Mouse (Mus musculus): ENCODE results near the gene D630045J12Rik. TPM values are rescaled to one million over a fixed set of nuclear protein-coding genes. Genes with fewer than 3 reads are reported as not detected.

The D630045J12Rik gene
- polyA plus RNA-seq, 2 experiments = 0.10 to 0.31 TPM

DNA sequence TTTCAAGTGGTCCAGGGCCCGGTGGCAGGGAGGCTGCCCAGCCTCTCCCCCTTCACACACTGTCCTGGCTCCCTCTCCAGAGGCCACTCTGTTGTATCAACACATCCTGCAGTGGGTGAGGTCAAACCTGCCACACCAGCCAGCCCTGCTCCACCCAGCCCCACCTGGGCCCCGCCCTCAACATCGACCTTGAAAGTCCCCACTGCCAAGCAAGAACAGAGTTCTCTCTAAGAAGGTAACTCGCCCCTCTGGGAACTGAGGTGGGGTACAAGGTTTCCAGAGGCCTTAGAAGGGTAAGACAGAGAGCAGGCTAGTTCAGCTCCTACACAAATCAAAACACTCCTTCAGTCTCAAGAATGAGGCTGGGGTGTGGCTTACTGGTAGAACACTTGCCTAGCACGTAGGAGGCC lies 156.8 kb downstream of the D630045J12Rik start:
- 26% methylated on average over 5 of the region's 5 CpGs for WGBS (ENCODE audit: insufficient replicate concordance)
- ATAC-seq (ENCODE audit: insufficient read depth) (no peak), DNase-seq (ENCODE audit: low read depth in 3 of 3, low spot score in 3 of 3) (no peak)
- no peak overlapping the region for H3K9ac ChIP-seq (replicated peaks)
- no peaks in the 10 kb centered on the region for H3K27me3 ChIP-seq (ENCODE audit: control insufficient read depth, insufficient read depth, low read length)
- H3K36me3 ChIP-seq (replicated peaks; ENCODE audit: control insufficient read depth, insufficient read depth, low read depth) = no peaks in the 10 kb centered on the region
- no peaks in the 10 kb centered on the region for H3K4me1 ChIP-seq (replicated peaks; ENCODE audit: control insufficient read depth in 2 of 2, insufficient read depth in 2 of 2, low read length in 1 of 2)
- no peak overlapping the region for H3K4me3 ChIP-seq (ENCODE audit: insufficient read depth in 1 of 2, low read depth in 2 of 2, low read length in 2 of 2)
- no peak for TF ChIP-seq EP300 (IDR thresholded peaks at IDR 0.05; ENCODE audit: low read depth)
- TF ChIP-seq CTCF (IDR thresholded peaks at IDR 0.05; ENCODE audit: low read depth) = no peak
- H3K27ac ChIP-seq = no peak overlapping the region
- H3K9me3 ChIP-seq (ENCODE audit: control insufficient read depth, low read length) = no peaks in the 10 kb centered on the region
- no peak overlapping the region for H3K4me2 ChIP-seq (ENCODE audit: low read depth)

DNA sequence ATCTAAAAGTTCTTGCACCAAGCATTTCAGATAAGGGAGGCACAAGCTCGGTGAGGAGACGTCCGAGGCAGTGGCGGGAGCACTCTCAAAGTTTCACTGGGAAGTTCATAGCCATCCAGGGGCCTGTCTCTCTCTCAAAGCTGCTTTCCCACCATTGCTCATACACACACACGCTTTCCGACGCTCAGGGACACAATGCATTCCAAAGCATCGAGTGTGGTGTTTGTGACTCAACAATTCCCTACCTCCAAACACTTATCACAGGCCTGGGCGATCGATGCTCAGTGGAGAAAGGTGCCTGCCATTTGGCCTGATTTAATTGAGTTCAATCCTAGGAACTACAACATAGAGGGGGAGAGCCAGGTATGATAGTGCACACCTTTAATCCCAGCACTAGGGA lies 159.1 kb downstream of the D630045J12Rik start:
- no peak overlapping the region for H3K27ac ChIP-seq
- no peaks in the 10 kb centered on the region for H3K36me3 ChIP-seq (replicated peaks; ENCODE audit: control insufficient read depth, insufficient read depth, low read depth)
- ATAC-seq (ENCODE audit: insufficient read depth) (no peak), DNase-seq (ENCODE audit: low read depth in 3 of 3, low spot score in 3 of 3) (no peak)
- H3K4me1 ChIP-seq (replicated peaks; ENCODE audit: control insufficient read depth in 2 of 2, insufficient read depth in 2 of 2, low read length in 1 of 2) = no peaks in the 10 kb centered on the region
- H3K4me3 ChIP-seq (ENCODE audit: insufficient read depth in 1 of 2, low read depth in 2 of 2, low read length in 2 of 2) = no peak overlapping the region
- no peaks in the 10 kb centered on the region for H3K9me3 ChIP-seq (ENCODE audit: control insufficient read depth, low read length)
- no peaks in the 10 kb centered on the region for H3K27me3 ChIP-seq (ENCODE audit: control insufficient read depth, insufficient read depth, low read length)
- TF ChIP-seq EP300 (IDR thresholded peaks at IDR 0.05; ENCODE audit: low read depth) = no peak
- no peak for TF ChIP-seq CTCF (IDR thresholded peaks at IDR 0.05; ENCODE audit: low read depth)
- WGBS (ENCODE audit: insufficient replicate concordance) = 69% methylated on average over 10 of the region's 10 CpGs
- H3K4me2 ChIP-seq (ENCODE audit: low read depth) = no peak overlapping the region
- no peak overlapping the region for H3K9ac ChIP-seq (replicated peaks)

DNA sequence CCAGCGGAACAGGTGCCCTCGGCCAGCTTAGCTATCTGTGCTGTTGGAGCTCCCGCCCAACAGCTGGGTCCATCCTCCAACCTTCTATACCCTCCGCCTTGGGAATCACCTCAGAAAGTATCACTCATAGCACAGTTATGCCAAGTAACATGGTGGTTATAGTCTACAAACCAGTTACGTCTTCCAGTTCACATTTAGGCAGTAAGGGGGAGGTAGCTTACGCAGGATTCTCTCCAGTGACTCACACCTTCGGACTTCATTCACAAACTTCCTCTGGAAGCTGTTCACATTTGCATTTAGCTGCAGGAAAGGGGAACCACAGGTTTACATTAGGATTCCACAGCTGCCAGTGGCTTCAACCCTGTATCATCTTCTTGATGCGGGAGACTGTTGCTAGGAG lies 161.3 kb downstream of the D630045J12Rik start:
- Histone ChIP-seq H3K4me2 (ENCODE audit: low read depth) (no peak overlapping the region), H3K36me3 (replicated peaks; ENCODE audit: control insufficient read depth, insufficient read depth, low read depth) (no peaks in the 10 kb centered on the region), H3K27me3 (ENCODE audit: control insufficient read depth, insufficient read depth, low read length) (no peaks in the 10 kb centered on the region), H3K27ac (no peak overlapping the region), H3K9ac (replicated peaks) (no peak overlapping the region), H3K4me1 (replicated peaks; ENCODE audit: control insufficient read depth in 2 of 2, insufficient read depth in 2 of 2, low read length in 1 of 2) (no peaks in the 10 kb centered on the region), H3K4me3 (ENCODE audit: insufficient read depth in 1 of 2, low read depth in 2 of 2, low read length in 2 of 2) (no peak overlapping the region), H3K9me3 (ENCODE audit: control insufficient read depth, low read length) (no peaks in the 10 kb centered on the region)
- TF ChIP-seq EP300 (IDR thresholded peaks at IDR 0.05; ENCODE audit: low read depth) (no peak), CTCF (IDR thresholded peaks at IDR 0.05; ENCODE audit: low read depth) (no peak)
- DNase-seq (ENCODE audit: low read depth in 3 of 3, low spot score in 3 of 3) = no peak
- ATAC-seq (ENCODE audit: insufficient read depth) = no peak
- whole genome bisulfite sequencing (ENCODE audit: insufficient replicate concordance) = 70% methylated on average over 8 of the region's 8 CpGs

DNA sequence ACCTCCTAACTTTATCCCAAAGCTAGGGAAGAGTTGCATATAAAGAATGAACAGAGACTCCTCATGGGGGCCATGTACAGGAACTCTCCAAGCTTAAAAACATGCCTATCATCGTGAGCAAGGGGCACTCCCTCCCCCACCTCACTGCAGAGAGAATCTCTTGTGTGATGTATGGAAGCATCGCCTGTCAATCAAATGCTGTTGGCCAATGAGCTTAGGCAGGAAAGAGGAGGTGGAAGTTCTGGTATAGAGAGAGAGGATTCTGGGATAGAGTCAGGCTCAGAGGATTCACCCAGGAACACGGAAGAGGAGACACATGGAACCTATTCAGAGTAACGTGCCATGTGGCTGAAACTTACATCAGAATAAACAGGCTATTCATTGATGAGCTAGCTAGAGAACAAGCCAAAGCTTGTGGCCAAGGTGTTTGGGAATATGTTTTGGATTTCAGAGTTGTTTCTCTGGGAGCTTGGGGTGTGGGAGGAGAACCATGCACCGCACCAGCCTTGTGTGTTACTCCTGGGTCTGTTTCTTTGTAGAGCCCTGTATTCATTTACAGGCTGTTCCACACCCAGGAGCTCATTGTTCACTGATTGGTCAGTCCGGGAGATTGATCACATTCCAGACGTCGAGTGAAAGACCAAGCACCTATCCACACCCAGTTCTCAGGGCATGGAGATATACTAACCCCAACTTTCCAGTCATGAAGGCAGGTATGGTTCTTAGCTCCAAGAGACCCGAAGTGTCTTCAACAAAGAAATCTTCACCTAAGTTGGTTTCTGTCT lies 166.4 kb downstream of the D630045J12Rik start:
- Histone ChIP-seq H3K36me3 (replicated peaks; ENCODE audit: control insufficient read depth, insufficient read depth, low read depth) (no peaks in the 10 kb centered on the region), H3K9ac (replicated peaks) (no peak overlapping the region), H3K4me3 (ENCODE audit: insufficient read depth in 1 of 2, low read depth in 2 of 2, low read length in 2 of 2) (no peak overlapping the region), H3K4me1 (replicated peaks; ENCODE audit: control insufficient read depth in 2 of 2, insufficient read depth in 2 of 2, low read length in 1 of 2) (no peaks in the 10 kb centered on the region), H3K9me3 (ENCODE audit: control insufficient read depth, low read length) (no peaks in the 10 kb centered on the region), H3K27ac (no peak overlapping the region), H3K27me3 (ENCODE audit: control insufficient read depth, insufficient read depth, low read length) (no peaks in the 10 kb centered on the region), H3K4me2 (ENCODE audit: low read depth) (no peak overlapping the region)
- DNase-seq (ENCODE audit: low read depth in 3 of 3, low spot score in 3 of 3) (no peak), ATAC-seq (ENCODE audit: insufficient read depth) (no peak)
- WGBS (ENCODE audit: insufficient replicate concordance) = 63% methylated on average over 9 of the region's 9 CpGs
- TF ChIP-seq CTCF (IDR thresholded peaks at IDR 0.05; ENCODE audit: low read depth) = no peak
- TF ChIP-seq EP300 (IDR thresholded peaks at IDR 0.05; ENCODE audit: low read depth) = no peak

DNA sequence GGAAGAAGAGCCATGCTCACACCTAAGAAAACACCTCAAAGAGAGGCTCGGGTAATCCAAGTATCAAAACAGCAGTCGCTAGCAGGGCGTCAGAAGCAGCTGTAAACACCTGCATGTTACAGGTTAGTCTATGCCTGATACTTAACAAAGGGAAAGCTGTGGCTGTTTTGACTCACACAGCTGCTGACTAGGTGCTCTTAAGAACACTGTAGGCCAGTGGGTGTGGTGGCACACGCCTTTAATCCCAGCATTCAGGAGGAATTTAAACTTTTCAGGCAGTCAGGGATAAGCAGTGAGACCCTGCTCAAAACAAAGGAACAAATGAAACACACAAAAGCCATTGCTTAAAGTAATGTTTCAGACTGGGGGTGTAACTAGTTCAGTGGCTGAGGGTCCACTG lies 170.6 kb downstream of the D630045J12Rik start:
- Histone ChIP-seq H3K4me3 (ENCODE audit: insufficient read depth in 1 of 2, low read depth in 2 of 2, low read length in 2 of 2) (no peak overlapping the region), H3K27ac (no peak overlapping the region), H3K36me3 (replicated peaks; ENCODE audit: control insufficient read depth, insufficient read depth, low read depth) (no peaks in the 10 kb centered on the region), H3K9ac (replicated peaks) (no peak overlapping the region), H3K4me2 (ENCODE audit: low read depth) (no peak overlapping the region), H3K27me3 (ENCODE audit: control insufficient read depth, insufficient read depth, low read length) (no peaks in the 10 kb centered on the region), H3K9me3 (ENCODE audit: control insufficient read depth, low read length) (no peaks in the 10 kb centered on the region), H3K4me1 (replicated peaks; ENCODE audit: control insufficient read depth in 2 of 2, insufficient read depth in 2 of 2, low read length in 1 of 2) (peaks cover 0 to 6% of the 10 kb centered on the region in 2 experiments; a peak in 3 of 4 replicates)
- TF ChIP-seq CTCF (IDR thresholded peaks at IDR 0.05; ENCODE audit: low read depth) = no peak
- no peak for TF ChIP-seq EP300 (IDR thresholded peaks at IDR 0.05; ENCODE audit: low read depth)
- ATAC-seq (ENCODE audit: insufficient read depth) = no peak
- DNase-seq (ENCODE audit: low read depth in 3 of 3, low spot score in 3 of 3) = no peak
- 47% methylated on average over 4 of the region's 4 CpGs for WGBS (ENCODE audit: insufficient replicate concordance)
